Mouse (Mus musculus): ENCODE data around the gene Lrrc36. TPM values are rescaled to one million over a fixed set of nuclear protein-coding genes. Genes with fewer than 3 reads are reported as not detected.

The Lrrc36 gene
- polyA plus RNA-seq, 1 experiment from 2014 or later, result 0.92 TPM

- peaks cover 15% of the 10 kb centered on the region for H3K36me3 ChIP-seq
- no peak for ATAC-seq (ENCODE audit: low read depth)
- 40% methylated on average over 25 of the region's 25 CpGs for WGBS
- no peak overlapping the region for H3K27ac ChIP-seq (replicated peaks)
- no peaks in the 10 kb centered on the region for H3K9me3 ChIP-seq
- H3K9ac ChIP-seq, result peak overlapping the region; percentile 34; the same call in 1 of the 2 replicates
- H3K27me3 ChIP-seq, result peaks cover 15% of the 10 kb centered on the region; the same call in 1 of the 2 replicates
- H3K4me2 ChIP-seq, result 0 out of 2 replicates have a peak overlapping the region, but pooled peaks have one; percentile 20
- no peak overlapping the region for H3K4me3 ChIP-seq
- H3K4me1 ChIP-seq (replicated peaks), result peaks cover 54% of the 10 kb centered on the region
These were observed 63.5 kb downstream of the Lrrc36 start for GRCm38 (mm10) chr8:105476628-105477413.

GRCm38 (mm10) chr8:105477792-105478191, 64.4 kb downstream of the Lrrc36 start:
- H3K4me1 ChIP-seq (replicated peaks), result peaks cover 46% of the 10 kb centered on the region
- H3K4me3 ChIP-seq, result no peak overlapping the region
- no peak overlapping the region for H3K9ac ChIP-seq
- H3K4me2 ChIP-seq, result no peak overlapping the region
- H3K27me3 ChIP-seq, result peaks cover 10% of the 10 kb centered on the region; the same call in 1 of the 2 replicates
- H3K27ac ChIP-seq (replicated peaks), result no peak overlapping the region
- WGBS, result 86% methylated on average over 3 of the region's 3 CpGs
- H3K36me3 ChIP-seq, result peaks cover 19% of the 10 kb centered on the region
- ATAC-seq (ENCODE audit: low read depth), result no peak
- H3K9me3 ChIP-seq, result no peaks in the 10 kb centered on the region

- Histone ChIP-seq H3K27ac (replicated peaks) (no peak overlapping the region), H3K9me3 (no peaks in the 10 kb centered on the region), H3K4me3 (no peak overlapping the region), H3K4me2 (no peak overlapping the region), H3K27me3 (no peaks in the 10 kb centered on the region; the same call in 1 of the 2 replicates), H3K4me1 (replicated peaks) (peaks cover 29% of the 10 kb centered on the region), H3K9ac (no peak overlapping the region), H3K36me3 (peaks cover 19% of the 10 kb centered on the region)
- WGBS, result 46% methylated on average over 2 of the region's 2 CpGs
- ATAC-seq (ENCODE audit: low read depth), result no peak
These were observed 67.6 kb downstream of the Lrrc36 start for GRCm38 (mm10) chr8:105481013-105481412.

- ATAC-seq (ENCODE audit: low read depth), result no peak
- H3K36me3 ChIP-seq, result peaks cover 19% of the 10 kb centered on the region
- H3K27me3 ChIP-seq, result no peaks in the 10 kb centered on the region; the same call in 1 of the 2 replicates
- no peak overlapping the region for H3K27ac ChIP-seq (replicated peaks)
- H3K9ac ChIP-seq, result no peak overlapping the region
- peaks cover 29% of the 10 kb centered on the region for H3K4me1 ChIP-seq (replicated peaks)
- no peak overlapping the region for H3K4me2 ChIP-seq
- no peaks in the 10 kb centered on the region for H3K9me3 ChIP-seq
- 68% methylated on average over 6 of the region's 6 CpGs for WGBS
- no peak overlapping the region for H3K4me3 ChIP-seq
These were observed 68.1 kb downstream of the Lrrc36 start for GRCm38 (mm10) chr8:105481453-105481852.

- no peaks in the 10 kb centered on the region for H3K9me3 ChIP-seq
- 87% methylated on average over 8 of the region's 8 CpGs for WGBS
These were observed 68.8 kb downstream of the Lrrc36 start for GRCm38 (mm10) chr8:105482123-105482522.

GRCm38 (mm10) chr8:105483212-105484029, 70.0 kb downstream of the Lrrc36 start:
- H3K27ac ChIP-seq (replicated peaks), result 0 out of 2 replicates have a peak overlapping the region, but pooled peaks have one; percentile 46
- no peak overlapping the region for H3K4me3 ChIP-seq
- H3K4me2 ChIP-seq, result no peak overlapping the region
- peak; percentile 51 for ATAC-seq (ENCODE audit: low read depth)
- no peaks in the 10 kb centered on the region for H3K9me3 ChIP-seq
- WGBS, result 34% methylated on average over 14 of the region's 14 CpGs
- no peaks in the 10 kb centered on the region for H3K27me3 ChIP-seq
- H3K36me3 ChIP-seq, result peaks cover 12% of the 10 kb centered on the region
- peaks cover 21% of the 10 kb centered on the region for H3K4me1 ChIP-seq (replicated peaks)
- H3K9ac ChIP-seq, result no peak overlapping the region

More at GRCm38 (mm10) chr8:105482123-105482522, 68.8 kb downstream of the Lrrc36 start:
- H3K27me3 ChIP-seq, result no peaks in the 10 kb centered on the region
- peaks cover 19% of the 10 kb centered on the region for H3K36me3 ChIP-seq
- peaks cover 22% of the 10 kb centered on the region for H3K4me1 ChIP-seq (replicated peaks)
- H3K4me3 ChIP-seq, result no peak overlapping the region
- H3K27ac ChIP-seq (replicated peaks), result no peak overlapping the region
- no peak overlapping the region for H3K4me2 ChIP-seq
- no peak overlapping the region for H3K9ac ChIP-seq
- no peak for ATAC-seq (ENCODE audit: low read depth)

- peak; percentile 13; the same call in 1 of the 2 replicates for ATAC-seq (ENCODE audit: low read depth)
- 0 out of 2 replicates have a peak overlapping the region, but pooled peaks have one; percentile 46 for H3K27ac ChIP-seq (replicated peaks)
These were observed 70.6 kb downstream of the Lrrc36 start for GRCm38 (mm10) chr8:105484030-105484368.

GRCm38 (mm10) chr8:105484392-105484791, 71.0 kb downstream of the Lrrc36 start:
- 18% methylated on average over 2 of the region's 2 CpGs for WGBS
- Histone ChIP-seq H3K4me1 (replicated peaks) (peaks cover 21% of the 10 kb centered on the region), H3K4me2 (no peak overlapping the region), H3K9ac (no peak overlapping the region), H3K9me3 (no peaks in the 10 kb centered on the region), H3K27ac (replicated peaks) (0 out of 2 replicates have a peak overlapping the region, but pooled peaks have one; percentile 46), H3K27me3 (no peaks in the 10 kb centered on the region), H3K36me3 (peaks cover 6% of the 10 kb centered on the region; the same call in 1 of the 2 replicates), H3K4me3 (no peak overlapping the region)
- ATAC-seq (ENCODE audit: low read depth), result peak; percentile 61; the same call in 1 of the 2 replicates

More at GRCm38 (mm10) chr8:105484030-105484368, 70.6 kb downstream of the Lrrc36 start:
- Histone ChIP-seq H3K36me3 (peaks cover 6% of the 10 kb centered on the region; the same call in 1 of the 2 replicates), H3K4me3 (no peak overlapping the region), H3K4me2 (no peak overlapping the region), H3K9ac (no peak overlapping the region), H3K27me3 (no peaks in the 10 kb centered on the region), H3K4me1 (replicated peaks) (peaks cover 21% of the 10 kb centered on the region), H3K9me3 (no peaks in the 10 kb centered on the region)
- WGBS, result 30% methylated on average over 3 of the region's 3 CpGs

GRCm38 (mm10) chr8:105488082-105488481, 74.7 kb downstream of the Lrrc36 start:
- ATAC-seq (ENCODE audit: low read depth), result no peak
- Histone ChIP-seq H3K4me1 (replicated peaks) (peaks cover 14% of the 10 kb centered on the region), H3K9ac (no peak overlapping the region), H3K36me3 (no peaks in the 10 kb centered on the region), H3K27ac (replicated peaks) (no peak overlapping the region), H3K4me2 (no peak overlapping the region), H3K9me3 (no peaks in the 10 kb centered on the region), H3K27me3 (no peaks in the 10 kb centered on the region), H3K4me3 (no peak overlapping the region)
- 75% methylated on average over 3 of the region's 3 CpGs for WGBS

GRCm38 (mm10) chr8:105489281-105489680, 75.9 kb downstream of the Lrrc36 start:
- Histone ChIP-seq H3K9ac (no peak overlapping the region), H3K4me3 (no peak overlapping the region), H3K27me3 (no peaks in the 10 kb centered on the region), H3K4me1 (replicated peaks) (peaks cover 2% of the 10 kb centered on the region), H3K9me3 (no peaks in the 10 kb centered on the region), H3K4me2 (no peak overlapping the region), H3K27ac (replicated peaks) (no peak overlapping the region), H3K36me3 (no peaks in the 10 kb centered on the region)
- ATAC-seq (ENCODE audit: low read depth), result no peak
- 66% methylated on average over 1 of the region's 1 CpGs for WGBS

- no peak overlapping the region for H3K27ac ChIP-seq (replicated peaks)
- H3K27me3 ChIP-seq, result no peaks in the 10 kb centered on the region
- no peak overlapping the region for H3K4me3 ChIP-seq
- H3K9me3 ChIP-seq, result no peaks in the 10 kb centered on the region
- peaks cover 29% of the 10 kb centered on the region for H3K4me1 ChIP-seq (replicated peaks)
- 62% methylated on average over 3 of the region's 3 CpGs for WGBS
- no peak for ATAC-seq (ENCODE audit: low read depth)
- H3K36me3 ChIP-seq, result no peaks in the 10 kb centered on the region
- no peak overlapping the region for H3K4me2 ChIP-seq
- H3K9ac ChIP-seq, result no peak overlapping the region
These were observed 80.1 kb downstream of the Lrrc36 start for GRCm38 (mm10) chr8:105493495-105493894.

- no peak overlapping the region; the same call in 1 of the 2 replicates for H3K27ac ChIP-seq (replicated peaks)
- H3K27me3 ChIP-seq, result no peaks in the 10 kb centered on the region
- no peak for ATAC-seq (ENCODE audit: low read depth)
- H3K4me3 ChIP-seq, result no peak overlapping the region
- H3K9ac ChIP-seq, result no peak overlapping the region
- no peaks in the 10 kb centered on the region for H3K9me3 ChIP-seq
- WGBS, result 82% methylated on average over 3 of the region's 3 CpGs
- 0 out of 2 replicates have a peak overlapping the region, but pooled peaks have one; percentile 94 for H3K4me2 ChIP-seq
- H3K36me3 ChIP-seq, result no peaks in the 10 kb centered on the region
- H3K4me1 ChIP-seq (replicated peaks), result peaks cover 29% of the 10 kb centered on the region
These were observed 81.2 kb downstream of the Lrrc36 start for GRCm38 (mm10) chr8:105494566-105494965.
